Mouse (Mus musculus): ENCODE measurements around the gene Dgat2.

- TF ChIP-seq CTCF (IDR thresholded peaks at IDR 0.05; ENCODE audit: extremely low read depth, insufficient read depth, low read length) (no peak), POLR2A (IDR thresholded peaks at IDR 0.05; ENCODE audit: extremely low read depth, insufficient read depth, low read length) (no peak)
These were observed 62.4 kb downstream of the Dgat2 start for GRCm38 (mm10) chr7:99120082-99120481.
